Mouse (Mus musculus) forebrain, embryonic 13.5 days (tissue): ENCODE results near the gene Ap1m2. TPM values are rescaled to one million over a fixed set of nuclear protein-coding genes. Genes with fewer than 3 reads are reported as not detected.

Experiments
- ATAC-seq: fragments of 200-750 bp; cut with Nextera tagmentation; 2 replicates; pipeline ENCODE4 v1.8.0; 2017
- H3K27ac ChIP-seq: fragments of 300-500 bp; sonication (generic); 2 replicates; pipeline ENCODE4 v1.5.1; 2015; ENCODE audit warnings: inconsistent platforms, mild to moderate bottlenecking, moderate library complexity
- H3K27me3 ChIP-seq: fragments of 300-500 bp; sonication (generic); 2 replicates; pipeline ENCODE4 v1.6.1; 2015; ENCODE audit warnings: mild to moderate bottlenecking, inconsistent platforms
- H3K36me3 ChIP-seq: fragments of 300-500 bp; sonication (generic); 2 replicates; pipeline ENCODE4 v1.6.1; 2015; ENCODE audit warnings: mild to moderate bottlenecking, inconsistent platforms; ENCODE audit not compliant: poor library complexity, severe bottlenecking
- H3K4me1 ChIP-seq: fragments of 300-500 bp; sonication (generic); 2 replicates; pipeline ENCODE4 v1.6.1; 2015; ENCODE audit warnings: inconsistent platforms
- H3K4me2 ChIP-seq: fragments of 300-500 bp; sonication (generic); 2 replicates; pipeline ENCODE4 v1.6.1; 2015; ENCODE audit warnings: inconsistent platforms, mild to moderate bottlenecking, moderate library complexity
- H3K4me3 ChIP-seq: fragments of 300-500 bp; sonication (generic); 2 replicates; pipeline ENCODE4 v1.5.1; 2015; ENCODE audit warnings: mild to moderate bottlenecking, inconsistent platforms
- H3K9ac ChIP-seq: fragments of 300-500 bp; sonication (generic); 2 replicates; pipeline ENCODE4 v1.6.1; 2015; ENCODE audit warnings: mild to moderate bottlenecking, inconsistent platforms
- H3K9me3 ChIP-seq: fragments of 300-500 bp; sonication (generic); replicated peaks from 2 replicates; pipeline ENCODE4 v1.6.1; 2016; ENCODE audit warnings: inconsistent platforms
- WGBS: fragments of 180-500 bp; shearing (Covaris S2); methylation state at CpG from one replicate; pipeline ENCODE4 v1.1.7; 2015; 5-methylcytosine and 5-hydroxymethylcytosine counted together
- polyA plus RNA-seq: library from polyadenylated mRNA; unstranded; fragments of >200 nt; fragmentation: Nextera tagmentation; extraction: Ambion mirVana; gene quantifications from 2 replicates; pipeline ENCODE4 v1.2.1, GENCODE M21; 2015

Gene Ap1m2
- polyA plus RNA-seq, 1 experiment from 2014 or later: 0.52 TPM

DNA sequence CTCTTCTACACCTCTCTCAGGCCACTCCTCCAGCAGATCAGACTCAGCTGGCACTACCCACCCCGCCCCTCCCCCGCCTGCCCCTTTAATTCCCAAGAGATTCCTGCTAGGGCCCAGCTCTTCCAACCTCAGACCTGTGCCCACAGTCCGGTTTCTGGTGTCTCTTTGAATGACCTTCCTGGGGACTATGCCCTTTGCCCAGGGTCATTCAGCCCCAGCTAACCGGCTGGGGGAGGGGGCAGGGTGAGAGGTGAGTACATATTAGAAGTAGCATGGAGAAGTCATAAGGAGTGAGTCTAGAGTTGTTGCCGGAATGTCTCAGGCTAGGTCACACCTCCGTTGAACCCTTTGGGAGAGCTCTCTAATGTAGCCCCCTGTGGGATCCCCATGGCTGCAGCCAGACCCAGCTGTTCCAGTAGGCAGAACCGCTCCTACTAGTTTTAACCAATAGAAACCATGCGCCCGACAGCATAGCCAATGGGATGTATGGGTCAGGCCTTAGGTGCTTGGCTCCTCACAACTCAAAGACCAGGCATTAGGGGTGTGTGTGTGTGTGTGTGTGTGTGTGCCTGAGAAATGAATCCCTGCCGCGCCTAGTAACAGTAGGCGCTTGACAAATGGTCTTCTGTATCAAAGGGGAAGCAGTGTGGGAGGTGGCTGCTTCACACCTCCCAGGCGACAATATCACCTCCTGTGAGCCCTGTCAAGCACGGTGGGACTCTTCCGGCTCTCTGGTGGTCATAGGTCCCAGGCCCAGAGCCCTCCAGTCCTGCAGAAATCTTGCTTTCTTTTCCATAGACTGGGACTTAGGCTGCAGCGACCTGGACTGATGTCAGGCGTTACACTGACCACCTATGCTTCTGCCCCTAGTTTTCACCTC is 62.3 kb downstream of the Ap1m2 start:
- no peak for ATAC-seq
- Histone ChIP-seq H3K9me3 (no peaks in the 10 kb centered on the region), H3K27ac (no peak overlapping the region), H3K27me3 (peaks cover 74% of the 10 kb centered on the region), H3K36me3 (no peaks in the 10 kb centered on the region), H3K4me2 (no peak overlapping the region), H3K9ac (no peak overlapping the region), H3K4me3 (no peak overlapping the region), H3K4me1 (peaks cover 11% of the 10 kb centered on the region)
- WGBS: 43% methylated on average over 17 of the region's 17 CpGs

DNA sequence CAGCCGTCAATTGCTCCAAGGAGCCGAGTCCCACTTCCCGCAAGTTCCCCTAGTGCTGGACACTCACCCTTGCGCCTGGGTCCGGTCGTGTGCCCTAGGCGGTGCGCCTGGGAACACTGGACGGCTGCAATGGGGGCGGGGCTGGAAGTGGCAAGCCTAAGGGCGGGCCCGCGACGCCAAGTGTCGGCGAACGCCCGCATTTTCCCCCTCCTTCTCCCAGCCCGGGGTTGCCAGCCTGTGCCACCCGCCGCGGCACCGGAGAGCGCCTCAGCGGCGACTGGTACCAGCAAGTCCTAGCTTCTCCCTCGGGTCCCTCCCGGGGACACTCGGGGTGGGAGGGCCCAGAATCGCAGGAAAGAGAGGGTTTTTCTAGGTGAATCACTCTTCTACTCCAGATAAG is 63.8 kb downstream of the Ap1m2 start, which contains the start of gene S1pr5:
S1pr5 (minus strand) TSS at position 118 of the 400 bp plus-strand sequence.
- no peak for ATAC-seq
- H3K4me3 ChIP-seq: no peak within 1 kb of the TSS; the same call in 1 of the 2 replicates

DNA sequence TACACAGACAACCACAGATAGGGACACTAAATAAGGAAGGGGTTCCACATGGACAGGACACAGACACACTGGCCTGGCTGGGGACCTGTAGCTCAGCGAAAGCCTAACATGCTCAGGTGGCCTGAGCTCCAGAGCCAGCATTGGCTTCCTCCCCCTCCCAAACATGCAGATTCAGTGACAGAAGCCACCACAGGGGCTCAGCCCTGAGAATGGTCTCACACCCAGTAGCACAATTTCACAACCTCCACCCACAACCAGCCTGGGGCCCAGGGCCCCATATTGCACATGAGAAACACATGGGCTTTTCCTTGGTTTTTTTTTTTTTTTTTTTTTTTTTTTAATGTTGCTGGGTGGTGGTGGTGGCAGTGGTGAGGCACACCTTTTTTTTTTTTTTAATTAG is 65.8 kb downstream of the Ap1m2 start:
- WGBS: 69% methylated on average over 1 of the region's 1 CpGs
- H3K4me2 ChIP-seq: no peak overlapping the region
- H3K4me3 ChIP-seq: no peak overlapping the region
- no peaks in the 10 kb centered on the region for H3K9me3 ChIP-seq
- H3K9ac ChIP-seq: no peak overlapping the region
- no peak overlapping the region for H3K27ac ChIP-seq
- ATAC-seq: no peak
- H3K36me3 ChIP-seq: no peaks in the 10 kb centered on the region
- H3K27me3 ChIP-seq: peaks cover 93% of the 10 kb centered on the region
- peaks cover 23% of the 10 kb centered on the region for H3K4me1 ChIP-seq

More for the DNA sequence above, 63.8 kb downstream of the Ap1m2 start, which contains the start of gene S1pr5:
- Histone ChIP-seq H3K27ac (no peak within 1 kb of the TSS), H3K9ac (0 out of 2 replicates have a peak within 1 kb of the TSS, but pooled peaks have one; percentile 23), H3K4me2 (peak within 1 kb of the TSS; percentile 34), H3K9me3 (no peaks in the 10 kb centered on the region), H3K4me1 (peaks cover 23% of the 10 kb centered on the region), H3K36me3 (no peaks in the 10 kb centered on the region), H3K27me3 (peaks cover 89% of the 10 kb centered on the region)
- 2% methylated on average over 30 of the region's 30 CpGs for WGBS

GRCm38 (mm10) chr9:21245113-21245487 is 67.0 kb downstream of the Ap1m2 start:
- Histone ChIP-seq H3K9ac (peak overlapping the region; percentile 57), H3K27me3 (peaks cover 84% of the 10 kb centered on the region), H3K9me3 (no peaks in the 10 kb centered on the region), H3K4me3 (peak overlapping the region; percentile 45), H3K36me3 (no peaks in the 10 kb centered on the region), H3K27ac (no peak overlapping the region), H3K4me1 (peaks cover 23% of the 10 kb centered on the region), H3K4me2 (peak overlapping the region; percentile 75)
- under 1% methylated on average over 16 of the region's 16 CpGs for WGBS
- ATAC-seq: no peak

GRCm38 (mm10) chr9:21244428-21245112 is 67.6 kb downstream of the Ap1m2 start:
- H3K4me3 ChIP-seq: peak overlapping the region; percentile 45
- H3K27ac ChIP-seq: no peak overlapping the region
- ATAC-seq: peak; percentile 30; the same call in 1 of the 2 replicates
- H3K9ac ChIP-seq: peak overlapping the region; percentile 57
- peaks cover 79% of the 10 kb centered on the region for H3K27me3 ChIP-seq
- peak overlapping the region; percentile 75 for H3K4me2 ChIP-seq
- H3K9me3 ChIP-seq: no peaks in the 10 kb centered on the region
- peaks cover 26% of the 10 kb centered on the region for H3K4me1 ChIP-seq
- WGBS: under 1% methylated on average over 60 of the region's 72 CpGs
- no peaks in the 10 kb centered on the region for H3K36me3 ChIP-seq

Other genes with a start within 250 kb of the Ap1m2 start
- 0.81 and 2.2 TPM in 2 replicates for gene Zglp1, start 245.2 kb downstream of the Ap1m2 start, polyA plus RNA-seq
- 0.78 and 1.2 TPM in 2 replicates for gene Gm49373, start 239.2 kb downstream of the Ap1m2 start, polyA plus RNA-seq
- gene Fdx1l, start 238.7 kb downstream of the Ap1m2 start, polyA plus RNA-seq: 46.0 and 51.9 TPM in 2 replicates
- gene Gm38431, start 220.3 kb downstream of the Ap1m2 start, polyA plus RNA-seq: 1.5 and 2.1 TPM in 2 replicates
- gene Raver1, start 220.3 kb downstream of the Ap1m2 start, polyA plus RNA-seq: 41.0 and 47.5 TPM in 2 replicates
- 9.1 and 11.3 TPM in 2 replicates for gene Tyk2, start 181.1 kb downstream of the Ap1m2 start, polyA plus RNA-seq
- 229 and 232 TPM in 2 replicates for gene Cdc37, start 162.4 kb downstream of the Ap1m2 start, polyA plus RNA-seq
- 15.7 TPM in 2 replicates for gene Pde4a, start 146.6 kb downstream of the Ap1m2 start, polyA plus RNA-seq
- gene Keap1, start 73.0 kb downstream of the Ap1m2 start, polyA plus RNA-seq: 55.7 and 60.0 TPM in 2 replicates
- 0.37 and 0.55 TPM in 2 replicates for gene S1pr5, start 63.9 kb downstream of the Ap1m2 start, polyA plus RNA-seq
- gene Atg4d, start 47.0 kb downstream of the Ap1m2 start, polyA plus RNA-seq: 60.2 and 60.3 TPM in 2 replicates
- 15.4 and 20.1 TPM in 2 replicates for gene Kri1, start 24.4 kb downstream of the Ap1m2 start, polyA plus RNA-seq
- 85.4 and 88.3 TPM in 2 replicates for gene Cdkn2d, start 20.9 kb downstream of the Ap1m2 start, polyA plus RNA-seq
- 63.6 and 68.3 TPM in 2 replicates for gene Slc44a2, start 8.4 kb upstream of the Ap1m2 start, polyA plus RNA-seq
- 310 and 349 TPM in 2 replicates for gene Ilf3, start 55.5 kb upstream of the Ap1m2 start, polyA plus RNA-seq
- gene Qtrt1, start 99.5 kb upstream of the Ap1m2 start, polyA plus RNA-seq: 46.9 and 55.9 TPM in 2 replicates
- 71.8 and 72.4 TPM in 2 replicates for gene Dnm2, start 112.6 kb upstream of the Ap1m2 start, polyA plus RNA-seq
- 59.2 and 69.3 TPM in 2 replicates for gene Tmed1, start 197.9 kb upstream of the Ap1m2 start, polyA plus RNA-seq
- gene AB124611, start 213.8 kb upstream of the Ap1m2 start, polyA plus RNA-seq: 5.3 and 5.4 TPM in 2 replicates
- gene Carm1, start 234.6 kb upstream of the Ap1m2 start, polyA plus RNA-seq: 28.5 and 29.9 TPM in 2 replicates